Mouse (Mus musculus) lung, postnatal 14 days (tissue): ENCODE results near the gene Dennd6b.

ENCODE experiments used
- DNase-seq: peaks from one replicate; pipeline ENCODE4 v3.0.0; 2021

The Dennd6b gene

DNA sequence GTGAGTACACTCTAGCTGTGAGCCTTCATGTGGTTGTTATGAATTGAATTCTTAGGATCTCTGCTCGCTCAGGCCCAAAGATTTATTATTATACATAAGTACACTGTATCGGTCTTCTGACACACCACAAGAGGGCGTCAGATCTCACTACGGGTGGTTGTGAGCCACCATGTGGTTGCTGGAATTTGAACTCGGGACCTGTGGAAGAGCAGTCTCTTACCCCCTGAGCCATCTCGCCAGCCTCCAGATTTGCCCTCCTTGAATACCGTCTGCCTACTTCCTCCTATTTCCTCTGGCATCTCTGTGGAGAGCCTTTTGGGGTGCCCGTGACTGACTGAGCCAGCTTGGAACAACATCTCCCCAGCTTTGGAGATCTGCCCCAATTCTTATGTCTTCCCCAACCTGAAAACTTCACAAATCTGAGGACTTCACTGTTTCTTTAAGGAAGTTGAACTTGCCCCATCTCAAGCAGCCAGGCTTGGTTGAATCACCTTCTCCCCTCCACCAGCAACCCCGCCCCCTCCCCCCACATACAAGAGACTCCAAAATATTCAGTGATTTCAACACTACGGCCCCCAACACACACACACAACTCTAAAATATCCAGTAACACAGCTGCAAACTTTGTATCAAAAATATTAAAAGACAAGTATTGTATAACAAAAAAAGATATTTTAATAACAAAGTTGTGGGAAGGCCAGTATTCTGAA lies 14.6 kb downstream of the Dennd6b start:
- no peak for DNase-seq

DNA sequence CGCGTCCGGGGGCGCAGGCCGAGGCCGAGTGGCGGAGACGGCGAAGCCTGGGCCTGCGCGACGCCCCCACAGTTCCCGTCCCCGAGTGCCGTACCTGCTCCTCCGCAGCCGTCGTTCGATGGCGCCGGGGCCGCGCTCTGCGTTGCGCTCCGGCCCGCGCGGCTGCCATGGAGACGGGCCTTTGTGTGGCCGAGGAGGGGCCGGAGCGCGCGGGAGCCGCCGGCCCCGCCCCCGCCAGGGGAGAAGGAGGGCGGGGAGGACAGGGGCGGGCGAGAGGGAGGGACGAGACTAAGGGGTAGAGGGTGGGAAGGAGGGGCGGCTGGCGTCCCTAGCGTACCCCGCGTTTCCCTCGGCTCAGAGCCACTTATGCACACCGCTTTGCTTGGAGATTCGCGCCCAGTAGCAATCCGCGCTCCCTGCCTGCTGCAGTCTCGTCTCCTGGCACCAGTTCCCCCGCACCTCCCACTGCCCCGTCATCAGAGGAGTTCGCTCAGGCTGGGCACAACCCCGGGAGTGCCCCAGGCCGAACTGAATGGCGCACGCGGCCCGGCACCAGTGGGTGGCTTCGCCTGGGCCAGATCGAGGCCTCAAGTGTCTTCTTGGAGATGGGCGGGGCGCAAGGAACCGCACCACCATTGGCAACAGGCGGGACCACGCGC lies 15.6 kb downstream of the Dennd6b start, which contains the start of gene Plxnb2:
TSS of gene Plxnb2 (minus strand) at position 218 of the 659 bp plus-strand sequence.
- DNase-seq = peak; percentile 77

DNA sequence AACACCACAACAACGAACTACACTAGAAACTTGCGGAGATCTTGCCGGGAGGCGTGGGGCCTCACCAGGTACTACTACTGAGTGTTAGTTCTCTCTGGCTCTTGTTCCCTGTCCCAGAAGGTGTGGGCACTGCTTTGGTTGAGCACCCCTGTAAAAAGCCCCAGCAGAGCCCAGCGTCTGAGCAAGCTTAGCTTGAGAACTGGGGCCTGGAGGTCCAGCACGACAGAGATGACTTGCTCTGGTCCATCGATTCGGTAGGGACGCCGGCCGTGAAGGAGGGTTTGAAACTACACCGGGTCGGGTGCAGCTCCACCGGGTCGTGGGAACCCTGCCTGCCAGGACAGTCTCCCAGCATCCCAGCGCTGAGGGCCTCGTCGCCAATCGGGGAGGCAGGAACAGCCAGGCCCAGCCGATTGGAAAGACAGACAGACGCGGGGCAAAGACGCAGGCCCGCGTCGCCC lies 16.2 kb downstream of the Dennd6b start:
- no peak for DNase-seq

DNA sequence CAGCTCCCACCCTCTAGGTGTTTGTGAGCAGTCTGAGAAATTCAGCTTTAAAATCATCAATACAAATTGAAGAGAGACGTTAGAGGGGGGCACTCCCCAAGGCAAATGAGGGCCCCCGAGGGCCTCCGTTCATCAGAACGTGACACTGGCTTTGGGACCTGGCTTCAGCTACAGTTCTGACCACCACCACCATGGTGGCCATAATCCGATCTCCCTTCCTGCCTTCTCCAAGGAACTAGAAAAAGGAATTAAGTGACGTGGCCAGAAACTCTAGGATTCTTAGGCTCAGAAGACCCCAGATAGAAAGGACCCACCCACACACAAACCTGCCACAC lies 16.7 kb downstream of the Dennd6b start:
- DNase-seq = no peak

DNA sequence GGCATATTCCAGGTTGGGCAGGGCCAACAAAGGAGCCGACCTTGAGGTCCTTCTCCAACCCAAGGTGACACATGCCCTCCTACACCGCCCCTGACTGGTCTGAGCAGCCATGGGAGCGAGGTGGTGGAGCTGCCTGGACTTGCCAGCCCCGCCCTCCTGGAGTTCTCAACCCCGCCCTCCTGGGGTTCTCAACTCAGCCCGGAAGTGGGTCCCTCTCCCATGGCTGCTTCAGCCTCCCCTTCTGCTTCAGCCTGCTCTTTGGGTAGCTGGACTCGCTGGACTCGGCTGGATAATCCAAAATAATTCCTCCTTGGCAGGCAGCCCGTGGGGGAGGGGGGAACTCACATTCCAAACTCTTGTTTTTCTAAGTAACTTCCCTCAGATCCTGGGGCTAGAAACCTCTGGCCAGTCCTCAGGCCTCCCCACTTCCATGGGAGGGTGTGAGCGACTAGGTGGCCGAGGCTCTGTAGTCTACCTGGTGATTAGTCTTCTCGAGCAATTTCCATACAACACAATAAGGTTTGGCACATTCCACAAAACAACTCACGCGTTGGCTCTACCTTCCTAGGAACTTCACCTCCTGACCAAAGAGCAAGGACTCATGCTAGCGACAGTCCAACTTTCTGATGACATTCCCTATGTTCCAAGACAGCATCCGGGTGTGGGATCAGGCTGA lies 17.2 kb downstream of the Dennd6b start:
- peak; percentile 81 for DNase-seq

DNA sequence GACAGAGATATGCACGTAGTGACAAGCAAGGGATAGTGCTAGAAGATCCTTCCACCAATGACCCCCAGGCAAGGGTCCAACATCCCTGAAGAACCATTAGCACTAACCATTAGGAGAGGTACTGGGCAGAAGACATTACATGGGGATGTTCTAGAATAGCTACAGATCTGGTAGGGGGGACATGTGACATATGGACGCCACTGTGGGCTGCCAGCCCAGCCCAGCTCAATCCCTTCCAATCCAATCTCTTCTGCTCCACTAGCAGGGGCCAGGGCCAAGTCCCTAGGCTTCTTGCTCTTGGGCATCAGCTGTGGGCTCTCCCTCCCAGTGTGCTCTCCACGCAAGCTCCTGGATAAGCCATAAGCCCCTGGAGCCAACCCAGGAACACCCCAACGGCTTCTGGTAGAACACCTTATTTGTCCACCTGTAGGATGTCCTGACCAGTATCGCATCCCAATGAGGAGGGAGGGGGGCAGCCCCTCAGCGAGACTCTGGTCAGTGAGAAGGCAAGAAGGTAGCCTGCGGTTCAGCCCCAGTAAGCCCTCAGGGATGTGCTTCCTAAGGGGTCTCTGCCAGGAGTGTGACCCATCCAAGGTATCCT lies 17.9 kb downstream of the Dennd6b start:
- no peak for DNase-seq

DNA sequence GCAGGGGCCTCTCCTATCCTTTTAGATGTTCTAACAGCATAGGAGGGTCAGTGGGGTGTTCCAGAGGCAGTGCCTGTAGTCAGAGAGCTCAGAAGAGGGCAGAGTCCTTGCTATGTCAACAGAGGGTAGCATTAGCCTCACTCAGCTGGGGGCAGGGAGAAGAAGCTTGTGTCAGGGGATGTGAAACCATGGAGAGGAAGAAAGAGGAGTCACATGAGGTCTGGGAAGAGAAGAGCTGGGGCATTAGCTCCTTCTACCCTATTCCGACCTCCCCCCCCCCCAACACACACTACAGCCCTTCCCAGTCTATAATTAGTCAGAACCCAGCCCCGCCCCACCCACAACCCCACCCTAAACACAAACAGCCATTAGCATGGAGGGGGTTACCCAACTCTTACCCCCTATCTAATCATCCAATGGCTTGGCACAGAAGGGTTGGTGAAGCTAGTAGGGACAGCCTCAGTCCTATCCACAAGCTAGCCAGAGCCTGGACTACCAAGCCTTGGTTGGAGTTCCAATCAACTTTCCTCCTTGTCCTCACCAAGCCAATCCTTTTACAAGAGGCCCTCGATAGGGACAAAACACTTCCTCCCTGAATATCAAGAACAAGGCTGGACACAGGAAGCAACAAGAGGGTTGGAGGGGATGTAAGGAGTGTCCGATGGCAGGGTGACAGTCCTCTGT lies 18.6 kb downstream of the Dennd6b start:
- no peak for DNase-seq

DNA sequence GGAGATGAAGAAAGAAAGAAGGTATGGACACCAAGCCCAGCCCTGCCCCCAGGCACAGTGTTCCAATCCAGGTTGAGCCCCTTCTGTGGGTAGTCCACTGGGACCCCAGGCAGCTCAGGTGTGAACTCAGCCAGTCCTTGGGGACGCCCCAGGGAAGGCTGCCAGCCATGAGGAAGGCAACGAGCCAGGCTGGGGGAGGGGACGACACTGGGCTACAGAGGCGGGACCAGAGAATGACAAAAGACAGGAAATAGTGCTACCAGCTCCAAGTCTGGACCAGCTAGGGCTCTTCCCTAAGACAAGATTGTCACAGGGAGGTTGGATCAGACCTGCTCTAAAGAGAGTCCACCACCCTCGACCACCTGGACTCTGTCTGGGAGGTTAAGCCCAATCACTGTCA lies 19.2 kb downstream of the Dennd6b start:
- DNase-seq = peak; percentile 96

DNA sequence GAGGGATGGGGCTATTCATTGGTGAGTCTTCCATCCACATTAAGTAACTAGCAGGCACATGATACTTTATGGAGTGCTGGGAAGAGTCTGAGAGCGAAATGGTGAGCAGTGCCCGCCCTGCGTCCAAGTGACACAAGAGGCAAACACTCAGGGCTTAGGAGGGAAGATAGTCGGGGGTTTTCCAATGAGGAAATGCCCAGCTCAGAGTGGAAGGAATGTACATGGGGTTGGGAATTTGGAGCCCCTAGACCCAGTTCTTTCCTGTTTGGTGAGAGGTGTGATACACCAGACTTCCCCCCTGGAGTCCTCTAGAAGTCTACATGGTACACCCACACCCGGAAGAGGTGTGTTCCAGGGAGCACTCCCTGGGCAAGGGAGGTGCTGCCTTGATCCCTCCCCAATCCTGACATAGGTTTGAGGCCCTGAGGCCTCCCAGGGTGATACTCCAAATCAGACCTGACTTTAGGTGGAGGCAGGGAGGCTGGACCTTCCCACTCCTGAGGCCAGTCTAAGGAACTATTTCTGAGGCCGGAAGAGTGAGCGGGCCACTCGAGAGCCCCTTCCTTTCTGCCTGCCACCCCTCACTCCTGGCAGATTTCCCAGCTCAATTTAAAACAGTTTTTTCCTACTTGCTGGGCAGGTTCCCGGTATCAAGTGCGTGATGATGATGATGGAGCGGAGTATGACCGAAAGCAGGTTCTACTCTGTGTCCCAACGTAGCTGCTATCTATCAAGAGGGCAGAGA lies 20.7 kb downstream of the Dennd6b start:
- no peak for DNase-seq

DNA sequence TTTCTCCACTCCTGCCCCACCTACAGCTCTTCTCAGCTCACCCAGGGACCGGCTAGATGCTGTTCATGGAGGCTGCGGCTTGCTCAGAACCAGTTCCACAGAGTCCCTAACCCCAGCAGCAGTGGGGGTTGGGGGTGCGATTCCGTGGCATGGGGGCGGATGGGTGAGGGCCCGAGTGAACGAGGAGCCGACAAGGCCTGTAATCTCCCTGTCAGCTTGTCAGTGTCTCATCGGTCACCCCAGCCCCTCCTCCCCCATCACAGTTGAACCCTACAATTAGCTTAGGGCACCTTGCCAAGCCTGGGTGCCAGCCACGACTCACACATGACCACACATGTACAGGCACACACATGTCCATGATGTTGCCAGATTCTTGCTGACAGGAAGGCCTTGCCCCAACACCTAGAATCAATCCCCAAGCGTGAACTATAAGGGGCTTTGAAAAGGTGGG lies 21.4 kb downstream of the Dennd6b start:
- DNase-seq = no peak

DNA sequence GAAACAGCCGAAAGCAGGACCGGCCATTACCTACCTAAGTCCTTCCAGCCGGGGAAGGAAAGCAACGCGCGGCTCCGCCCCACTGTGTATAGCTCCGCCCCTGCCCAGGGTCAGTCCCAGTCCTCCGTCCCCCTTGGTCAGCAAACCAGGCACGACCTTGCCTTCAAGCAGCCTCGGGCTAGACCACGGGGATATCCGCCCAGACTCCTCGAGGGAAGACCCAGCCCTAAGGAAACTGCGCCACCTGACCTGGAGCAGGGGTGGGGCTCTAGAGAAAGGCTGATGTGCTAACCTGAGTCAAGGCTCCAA lies 22.4 kb downstream of the Dennd6b start:
- DNase-seq = peak; percentile 71

DNA sequence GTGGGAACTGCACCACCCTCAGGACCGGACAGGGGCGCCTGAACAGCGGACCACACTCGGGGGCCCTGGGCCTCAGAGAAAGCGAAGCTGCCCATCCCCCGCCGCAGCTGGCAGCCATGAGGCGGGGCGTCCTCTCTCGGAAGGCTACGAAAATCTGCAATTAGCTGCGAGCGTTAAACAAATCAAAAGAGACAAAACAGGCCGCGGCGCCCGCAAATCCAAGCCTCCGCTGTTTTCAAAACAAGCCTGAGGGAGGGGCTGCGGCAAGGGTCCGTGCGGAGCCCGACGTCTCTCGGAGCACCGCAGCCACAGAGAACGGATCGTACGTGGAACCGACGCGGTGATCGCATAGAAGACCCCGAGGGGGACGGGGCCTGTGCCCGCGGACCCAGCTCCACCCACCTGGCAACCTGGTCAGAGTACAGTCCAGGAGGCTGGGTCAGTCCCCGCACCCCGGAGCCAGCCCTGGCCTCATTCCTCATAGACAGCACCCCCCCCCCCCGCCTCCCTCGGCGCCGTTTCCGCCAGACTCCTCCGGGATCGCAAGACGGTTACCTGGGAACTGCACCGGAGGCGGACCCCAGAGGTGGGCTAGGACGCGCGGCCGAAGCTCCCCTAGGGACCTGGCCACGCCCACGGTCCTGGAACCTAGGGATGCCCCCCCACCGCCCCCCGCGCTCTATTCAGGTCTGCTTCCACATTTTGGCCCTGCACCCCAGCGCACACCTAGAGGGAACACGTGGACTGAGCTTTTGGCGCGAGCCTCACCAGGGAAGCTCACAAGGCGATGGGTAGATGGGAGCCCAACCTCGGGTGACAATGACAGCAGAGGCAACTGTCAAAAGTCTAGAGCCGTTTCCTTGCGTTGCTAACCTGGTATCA lies 23.0 kb downstream of the Dennd6b start:
- DNase-seq = peak; percentile 60

DNA sequence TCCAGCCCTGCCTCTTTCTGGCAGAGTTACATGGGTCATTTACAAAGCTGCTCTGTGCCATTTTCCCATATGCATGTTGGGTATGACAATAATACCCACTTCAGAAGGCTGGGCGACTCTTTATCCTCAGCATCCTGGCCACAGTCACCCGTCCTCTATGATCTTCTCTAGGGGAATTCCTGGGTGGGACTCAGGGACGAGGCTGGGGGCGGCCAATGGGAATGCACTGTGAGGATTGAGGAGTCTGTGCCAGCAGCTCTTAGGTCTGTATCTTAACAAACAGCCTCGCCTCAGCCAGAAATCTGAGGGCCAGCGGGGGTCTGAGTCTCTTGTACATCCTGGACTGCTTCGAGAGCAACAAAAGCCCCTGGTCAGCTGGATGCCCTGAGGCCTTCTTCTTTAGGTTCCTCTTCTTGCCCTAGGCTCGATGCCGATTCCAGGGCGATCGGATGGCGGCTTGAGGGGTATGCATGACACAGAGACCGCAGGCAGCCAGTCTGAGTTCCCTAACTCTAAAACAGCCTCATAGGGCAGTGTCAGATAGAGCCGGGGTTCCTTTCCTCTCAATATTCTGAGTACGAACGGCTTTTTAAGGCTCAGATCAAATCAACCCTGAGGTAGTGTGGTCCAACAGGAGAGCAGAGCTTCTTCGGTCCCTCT lies 23.9 kb downstream of the Dennd6b start:
- no peak for DNase-seq

DNA sequence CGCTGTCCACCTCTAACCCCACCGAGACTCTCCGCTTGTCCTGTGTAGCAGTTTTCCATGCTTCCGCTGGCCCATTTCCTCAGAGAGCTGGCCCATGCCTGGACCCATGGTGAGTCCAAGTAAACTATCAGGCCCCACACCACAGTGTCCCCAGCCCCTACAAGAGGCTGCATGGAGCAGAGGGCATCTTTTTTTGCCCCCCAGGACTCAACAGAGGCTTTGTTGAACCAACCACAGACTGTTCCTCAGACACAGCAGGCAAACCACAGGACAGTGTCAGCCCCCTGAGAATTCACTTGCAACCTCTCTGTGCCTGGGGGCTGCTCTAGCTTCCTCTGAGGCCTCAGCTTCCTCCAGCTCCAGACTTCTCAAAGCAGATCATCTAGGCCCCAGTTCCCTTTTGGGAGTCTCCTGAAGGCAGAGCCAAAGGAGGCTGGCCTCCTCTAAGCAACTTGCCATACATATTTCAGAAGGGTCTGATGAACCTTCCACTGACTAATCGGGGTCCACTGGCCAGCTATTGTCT lies 24.7 kb downstream of the Dennd6b start:
- DNase-seq = no peak

DNA sequence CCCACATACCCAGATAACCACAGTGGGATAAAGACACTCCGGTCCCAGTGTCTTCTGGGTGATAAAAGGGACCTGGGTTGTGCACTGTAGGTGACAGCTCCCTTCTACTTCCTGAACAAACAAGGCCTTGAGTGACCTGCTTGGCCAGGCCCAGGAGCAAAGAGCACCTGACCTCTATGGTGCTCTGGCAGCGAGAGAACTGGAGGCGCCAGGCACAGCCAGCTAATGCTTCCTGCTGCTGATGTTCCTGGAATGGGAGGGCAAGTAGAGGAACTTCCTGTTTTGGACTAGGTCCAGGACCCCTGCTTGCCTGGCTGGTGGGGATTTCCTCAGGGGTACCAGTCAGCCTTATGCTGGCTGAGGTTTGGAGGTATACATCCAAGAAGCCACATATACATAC lies 26.2 kb downstream of the Dennd6b start:
- DNase-seq = peak; percentile 55

DNA sequence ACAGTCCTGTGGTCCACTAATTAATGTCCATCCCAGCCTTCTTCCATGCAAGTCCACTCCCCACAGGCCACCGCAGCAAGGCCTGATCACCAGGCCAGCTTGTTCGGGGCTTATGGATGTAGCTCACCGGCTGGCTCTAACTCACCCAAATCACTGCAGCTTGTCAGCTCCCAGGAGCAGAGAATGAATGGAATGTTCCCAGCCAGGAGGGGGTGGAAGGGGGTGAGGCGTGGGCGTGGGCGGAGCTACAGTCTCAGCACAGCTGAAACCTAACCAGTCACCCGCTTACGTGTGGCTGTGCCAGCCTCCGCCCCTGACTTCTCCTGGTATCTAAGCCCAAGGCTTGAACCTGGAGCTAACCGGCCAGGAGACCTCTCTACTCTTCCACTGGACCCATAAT lies 26.9 kb downstream of the Dennd6b start:
- DNase-seq = peak; percentile 86

DNA sequence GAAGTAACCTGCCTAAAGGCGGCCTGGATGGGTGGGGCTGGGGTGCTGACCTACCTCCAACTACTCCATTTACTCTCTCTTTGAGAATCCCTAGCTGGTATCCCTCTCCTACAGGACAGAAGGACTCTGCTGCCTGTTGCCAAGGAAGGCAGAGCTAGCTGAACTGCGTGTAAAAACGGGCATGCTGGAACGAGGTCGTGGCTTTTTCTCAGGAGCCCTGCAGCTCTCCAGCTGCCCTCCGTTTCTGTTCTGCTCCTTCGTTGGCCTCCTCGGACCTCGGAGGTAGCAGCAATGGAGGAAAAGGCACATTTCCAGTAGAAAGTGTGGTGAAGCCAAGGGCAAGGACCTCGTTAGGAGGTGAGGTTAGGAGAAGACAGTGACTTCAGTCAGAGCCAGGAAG lies 27.4 kb downstream of the Dennd6b start:
- no peak for DNase-seq

DNA sequence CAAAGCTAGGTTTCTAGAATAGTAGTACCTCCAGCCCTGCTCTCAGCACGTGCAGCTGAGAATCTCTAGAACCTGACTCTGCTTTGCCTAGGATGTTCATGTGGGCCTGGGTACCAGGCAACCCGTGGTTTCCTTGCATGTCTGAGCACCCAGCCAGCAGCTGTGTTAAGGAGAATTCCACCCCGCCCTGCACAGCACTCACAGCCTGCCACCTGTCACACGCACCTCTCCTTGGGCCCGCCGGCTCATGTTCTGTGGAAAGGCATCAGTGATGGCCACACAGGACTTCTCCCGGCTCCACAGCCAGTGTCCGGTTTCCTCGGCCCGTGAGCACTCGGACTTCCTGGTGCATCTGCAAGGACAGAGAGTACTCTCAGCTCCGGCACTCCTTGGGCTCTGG lies 30.8 kb downstream of the Dennd6b start:
- no peak for DNase-seq

DNA sequence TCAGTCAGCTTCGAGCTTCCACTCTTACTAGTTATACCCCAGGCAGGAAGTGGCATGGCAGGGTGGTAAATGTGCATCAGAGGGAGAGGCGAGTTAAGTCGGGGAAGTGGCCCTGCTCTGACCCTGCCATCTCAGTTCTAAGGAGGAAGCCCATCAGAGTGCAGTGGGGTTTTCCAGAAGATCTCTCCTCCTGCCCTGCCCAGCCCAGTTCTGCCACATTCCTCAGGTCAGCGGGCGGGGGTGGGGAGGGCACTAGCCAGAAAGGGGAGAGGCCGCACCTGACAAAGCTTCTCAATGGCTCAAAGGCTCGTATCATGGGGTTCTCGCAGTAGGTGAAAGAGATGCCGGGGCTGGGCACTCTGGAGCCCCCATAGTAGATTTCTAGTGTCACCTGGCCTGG lies 34.9 kb downstream of the Dennd6b start:
- peak; percentile 41 for DNase-seq

DNA sequence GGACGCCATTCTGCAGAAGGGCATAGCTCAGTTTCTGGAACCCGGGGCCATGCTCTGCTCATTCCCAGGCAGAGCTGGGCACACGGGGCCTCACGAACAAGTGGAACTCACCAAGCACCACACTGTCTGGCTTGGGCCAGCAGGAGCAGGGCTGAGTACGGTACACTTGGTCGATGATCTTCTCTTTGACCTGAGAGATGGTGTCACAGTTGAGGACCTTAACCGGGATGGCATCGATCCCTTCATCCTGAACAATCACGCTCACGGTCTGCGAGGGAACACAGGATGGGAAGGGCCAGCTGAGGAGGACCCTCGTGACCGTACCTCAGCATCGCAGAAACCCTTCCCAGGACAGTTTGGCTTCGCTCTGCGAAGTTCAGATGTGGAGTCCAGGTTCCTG lies 37.8 kb downstream of the Dennd6b start:
- DNase-seq = no peak

DNA sequence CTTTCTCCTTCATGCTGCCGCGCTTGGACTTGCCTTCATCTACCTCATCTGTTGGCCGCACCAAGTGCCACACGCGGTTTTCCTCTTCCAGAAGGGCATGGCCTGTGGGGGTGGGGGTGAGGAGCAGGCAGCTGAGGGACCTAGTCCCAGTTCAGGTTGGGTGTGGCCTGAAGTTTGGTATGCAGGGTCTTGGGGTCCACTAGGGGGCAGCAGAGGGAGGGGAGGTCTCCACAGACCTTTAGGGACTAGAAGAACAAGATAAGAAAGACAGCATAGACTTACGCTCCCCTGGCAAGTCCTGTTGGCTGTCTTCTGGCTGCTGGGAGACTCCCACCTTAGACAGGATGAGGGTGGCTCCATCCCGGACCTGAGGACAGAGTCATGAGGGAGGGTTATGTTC lies 38.3 kb downstream of the Dennd6b start:
- DNase-seq = peak; percentile 82
